Mouse (Mus musculus) CH12.LX (cell line): ENCODE data around the gene Ubxn6.

Experiments
- CHD1 ChIP-seq: IDR thresholded peaks from 2 replicates; pipeline ENCODE4 v1.6.1; 2012; ENCODE audit warnings: low read depth, low read length, improper control_type of control experiment, inconsistent platforms
- CTCF ChIP-seq, 2 experiments: IDR thresholded peaks in 1 of 2; conservative IDR thresholded peaks in 1 of 2; 2 replicates each; pipeline ENCODE4 v1.5.1; 2011 to 2012; ENCODE audit warnings: low read depth in 2 of 2, low read length in 2 of 2, improper control_type of control experiment in 1 of 2, inconsistent platforms in 1 of 2, mild to moderate bottlenecking in 1 of 2, moderate library complexity in 1 of 2
- ETS1 ChIP-seq: conservative IDR thresholded peaks from 2 replicates; pipeline ENCODE4 v1.6.1; 2012; ENCODE audit warnings: low read depth, mild to moderate bottlenecking, inconsistent platforms, low read length, improper control_type of control experiment, moderate library complexity
- MXI1 ChIP-seq: IDR thresholded peaks from 2 replicates; pipeline ENCODE4 v1.6.1; 2011; ENCODE audit warnings: mild to moderate bottlenecking, low read depth, low read length, improper control_type of control experiment
- POLR2A ChIP-seq: IDR thresholded peaks from 2 replicates; pipeline ENCODE4 v1.6.1; 2011; ENCODE audit warnings: low read depth, mild to moderate bottlenecking, improper control_type of control experiment, low read length
- TCF12 ChIP-seq: IDR thresholded peaks from 2 replicates; pipeline ENCODE4 v1.6.1; 2014; ENCODE audit warnings: low read depth, mild to moderate bottlenecking, inconsistent platforms, low read length, improper control_type of control experiment
- USF1 ChIP-seq: IDR thresholded peaks from 2 replicates; pipeline ENCODE4 v1.6.1; 2014; ENCODE audit warnings: low read depth, mild to moderate bottlenecking, inconsistent platforms, low read length, improper control_type of control experiment
- USF2 ChIP-seq: conservative IDR thresholded peaks from 2 replicates; pipeline ENCODE4 v1.6.1; 2011; ENCODE audit warnings: low read depth, low read length, improper control_type of control experiment

DNA sequence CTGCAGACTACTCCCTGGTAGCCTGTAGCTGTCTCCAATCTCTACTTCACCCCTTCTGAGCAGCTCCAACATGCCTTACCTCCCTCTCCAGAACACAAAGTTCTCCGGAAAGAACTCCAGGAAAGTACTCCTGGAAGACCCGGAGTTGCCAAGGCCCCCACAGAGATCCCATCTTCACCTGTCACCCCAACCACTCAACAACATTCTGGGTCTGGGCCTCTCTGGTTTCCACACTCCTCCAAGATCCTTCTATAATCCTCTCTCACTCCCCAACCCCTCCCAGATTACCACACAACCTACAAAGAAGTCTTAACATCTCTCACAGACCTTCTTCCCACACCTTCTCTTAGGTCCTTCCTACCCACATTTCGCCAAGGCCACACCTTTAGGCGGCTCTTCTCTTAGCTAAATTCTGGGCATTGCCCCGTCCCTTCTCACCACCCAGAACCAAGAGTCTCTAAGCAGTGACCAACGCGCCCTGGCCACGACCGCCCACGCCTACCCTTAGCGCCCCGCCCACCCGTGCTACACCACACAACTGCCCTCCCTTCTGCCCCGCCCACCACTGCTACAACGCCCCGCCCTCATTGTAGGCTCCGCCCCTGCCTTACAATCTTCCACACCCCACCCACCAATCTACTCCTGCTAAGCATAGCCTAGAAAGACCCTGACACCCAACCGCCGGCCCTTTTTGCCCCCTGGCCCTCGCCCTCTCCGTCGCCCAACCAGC lies 566 bp downstream of the Ubxn6 start:
- no peak for TF ChIP-seq CTCF (conservative IDR thresholded peaks at IDR 0.05 in 1 of 2, IDR thresholded peaks at IDR 0.05 in 1 of 2; ENCODE audit: low read depth in 2 of 2, low read length in 2 of 2)
- TF ChIP-seq ETS1: no peak
- TF ChIP-seq CHD1: no peak
- no peak for TF ChIP-seq POLR2A
- no peak for TF ChIP-seq TCF12
- TF ChIP-seq USF1: no peak
- no peak for TF ChIP-seq MXI1
- no peak for TF ChIP-seq USF2
